Mouse (Mus musculus): ENCODE measurements around the gene Mtmr10.

Gene Mtmr10

GRCm38 (mm10) chr7:64371940-64372878, 84.8 kb downstream of the Mtmr10 start:
- no peak for DNase-seq (ENCODE audit: low spot score)

DNA sequence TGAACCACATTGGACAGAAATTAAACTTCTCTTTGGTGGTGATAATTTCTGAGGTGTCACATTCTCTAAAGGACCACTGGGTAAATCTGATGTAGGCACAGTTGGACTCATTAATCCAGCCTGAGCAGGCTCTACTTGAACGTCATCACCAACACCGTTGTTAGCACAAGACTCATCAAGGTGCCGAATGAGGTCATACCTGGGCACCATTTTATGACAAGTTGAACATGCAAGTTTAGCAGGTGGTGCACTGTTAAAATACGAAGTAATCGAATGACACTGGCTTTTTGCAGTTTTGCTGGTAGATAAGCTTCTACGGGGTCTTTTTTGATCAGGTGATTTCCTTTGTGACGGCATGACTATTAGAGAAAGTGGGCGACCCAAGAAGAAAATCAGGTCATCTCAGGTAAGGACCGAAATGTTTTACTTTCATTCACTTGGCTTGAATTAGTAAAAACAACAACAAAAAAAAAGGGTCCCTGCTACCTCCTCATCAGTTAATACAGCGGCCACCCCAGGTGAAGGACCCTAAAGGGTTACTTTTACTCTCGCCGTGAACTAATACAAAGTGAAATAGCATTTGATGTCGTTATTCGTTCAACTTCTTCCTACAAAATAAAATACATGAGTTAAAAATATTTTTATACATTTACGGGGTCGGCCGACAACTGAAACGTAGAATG, 85.8 kb downstream of the Mtmr10 start:
- peak; percentile 42 for DNase-seq (ENCODE audit: low spot score)

- DNase-seq (ENCODE audit: low spot score) = peak; percentile 91
Observed at GRCm38 (mm10) chr7:64373830-64374562, 86.5 kb downstream of the Mtmr10 start, which contains the start of gene Fan1. Gene Fan1 (minus strand): TSS chr7:64374095.

Measured in T-cell, adult 2 months (primary cell).